Mouse (Mus musculus) midbrain, postnatal 0 days (tissue): Measurements from ENCODE around the gene Dynlrb2. TPM values are rescaled to one million over a fixed set of nuclear protein-coding genes. Genes with fewer than 3 reads are reported as not detected.

Experiments
- ATAC-seq: fragments of 200-750 bp; cut with Nextera tagmentation; 2 replicates; pipeline ENCODE4 v1.8.0; 2017; ENCODE audit warnings: moderate number of reproducible peaks, mild to moderate bottlenecking, moderate TSS enrichment, moderate library complexity; ENCODE audit not compliant: low FRiP score
- DNase-seq: peaks from one replicate; pipeline ENCODE4 v3.0.0-alpha.2; 2015; ENCODE audit warnings: low spot score
- H3K27ac ChIP-seq: fragments of 300-500 bp; sonication (generic); 2 replicates; pipeline ENCODE4 v1.5.1; 2014; ENCODE audit warnings: low read depth, mild to moderate bottlenecking, low read length, mixed read lengths
- H3K27me3 ChIP-seq: fragments of 300-500 bp; sonication (generic); 2 replicates; pipeline ENCODE4 v1.6.1; 2014; ENCODE audit warnings: low read length, control low read depth, mixed read lengths; ENCODE audit not compliant: insufficient read depth
- H3K36me3 ChIP-seq: fragments of 300-500 bp; sonication (generic); 2 replicates; pipeline ENCODE4 v1.6.1; 2014; ENCODE audit warnings: low read length, control low read depth, mixed read lengths; ENCODE audit not compliant: insufficient read depth
- H3K4me1 ChIP-seq: fragments of 300-500 bp; sonication (generic); 2 replicates; pipeline ENCODE4 v1.6.1; 2014; ENCODE audit warnings: mild to moderate bottlenecking, control low read depth, antibody characterized with exemption, low read length, mixed read lengths; ENCODE audit not compliant: insufficient read depth
- H3K4me2 ChIP-seq: fragments of 300-500 bp; sonication (generic); 2 replicates; pipeline ENCODE4 v1.6.1; 2014; ENCODE audit warnings: low read depth, mild to moderate bottlenecking, low read length, mixed read lengths; ENCODE audit not compliant: poor library complexity, severe bottlenecking
- H3K4me3 ChIP-seq: fragments of 300-500 bp; sonication (generic); 2 replicates; pipeline ENCODE4 v1.5.1; 2014; ENCODE audit warnings: low read depth, mild to moderate bottlenecking, low read length, moderate library complexity
- H3K9ac ChIP-seq: fragments of 300-500 bp; sonication (generic); replicated peaks from 2 replicates; pipeline ENCODE4 v1.6.1; 2014; ENCODE audit warnings: mild to moderate bottlenecking, low read length, moderate library complexity, mixed read lengths; ENCODE audit not compliant: poor library complexity, severe bottlenecking
- H3K9me3 ChIP-seq: fragments of 300-500 bp; sonication (generic); 2 replicates; pipeline ENCODE4 v1.6.1; 2016; ENCODE audit warnings: low read length, control low read depth
- CTCF ChIP-seq: IDR thresholded peaks from 2 replicates; pipeline ENCODE4 v1.5.1; 2016; ENCODE audit warnings: antibody characterized with exemption, mild to moderate bottlenecking
- WGBS: fragments of 180-500 bp; shearing (Covaris S2); extraction: QIAGEN DNeasy Blood & Tissue Kit; methylation state at CpG from one replicate; pipeline ENCODE4 v1.1.7; 2014; 5-methylcytosine and 5-hydroxymethylcytosine counted together
- polyA plus RNA-seq: library from polyadenylated mRNA; unstranded; fragments of >200 nt; fragmentation: Nextera tagmentation; extraction: Ambion mirVana; gene quantifications from 2 replicates; pipeline ENCODE4 v1.2.1, GENCODE M21; 2015
- total RNA-seq: library from RNA; depleted of rRNA; stranded (reverse); fragments of >200 nt; gene quantifications from 2 replicates; pipeline ENCODE4 v1.2.3, GENCODE M21; 2014; rRNA removed

Dynlrb2 gene
- total and polyA plus RNA-seq, 2 experiments from 2014 or later = 14.5 to 20.4 TPM

DNA sequence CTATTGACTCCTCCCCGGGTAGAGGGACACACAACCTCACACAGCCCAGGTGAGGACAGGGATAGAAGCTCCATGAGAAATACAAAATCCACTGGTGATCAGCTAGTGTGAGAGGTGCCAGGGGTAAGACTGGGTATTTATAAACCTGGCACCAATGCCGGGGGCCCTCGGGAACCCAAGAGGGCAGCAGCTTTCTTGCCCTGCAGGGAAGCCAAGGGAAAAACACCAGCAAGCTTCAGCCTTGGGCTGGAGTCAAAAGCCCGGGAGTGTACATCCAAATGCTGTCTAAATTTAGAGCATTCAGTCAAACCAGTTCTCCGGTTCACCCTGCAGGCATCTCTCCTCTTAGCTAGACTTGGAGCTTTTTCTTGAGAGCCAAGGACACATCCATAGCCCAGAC is 38.1 kb downstream of the Dynlrb2 start:
- WGBS = 85% methylated on average over 5 of the region's 5 CpGs
- no peak for ATAC-seq
- Histone ChIP-seq H3K4me2 (no peak overlapping the region), H3K36me3 (no peaks in the 10 kb centered on the region), H3K4me3 (no peak overlapping the region), H3K9me3 (no peaks in the 10 kb centered on the region), H3K27ac (no peak overlapping the region), H3K27me3 (no peaks in the 10 kb centered on the region), H3K4me1 (no peaks in the 10 kb centered on the region), H3K9ac (no peak overlapping the region)
- DNase-seq = no peak
- no peak for TF ChIP-seq CTCF

DNA sequence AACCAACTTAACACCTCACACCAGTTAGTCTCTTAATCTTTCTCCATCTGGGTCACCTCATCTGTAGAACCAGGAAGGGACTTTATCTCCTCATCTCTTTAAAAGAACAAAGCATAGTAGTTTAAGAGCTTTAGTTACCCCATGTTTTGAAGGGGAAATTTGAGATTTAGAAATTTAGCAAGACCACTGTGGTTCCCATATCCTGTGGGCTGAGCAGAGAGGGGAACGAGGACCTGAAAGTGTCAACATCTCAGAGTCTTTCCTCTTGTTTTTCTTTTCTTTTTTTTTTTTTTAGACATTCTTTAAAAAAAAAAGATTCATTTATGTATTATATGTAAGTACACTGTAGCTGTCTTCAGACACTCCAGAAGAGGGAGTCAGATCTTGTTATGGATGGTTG is 38.6 kb downstream of the Dynlrb2 start:
- 73% methylated on average over 1 of the region's 1 CpGs for WGBS
- DNase-seq (no peak), ATAC-seq (no peak)
- Histone ChIP-seq H3K9me3 (no peaks in the 10 kb centered on the region), H3K4me2 (no peak overlapping the region), H3K4me3 (no peak overlapping the region), H3K27me3 (no peaks in the 10 kb centered on the region), H3K9ac (no peak overlapping the region), H3K36me3 (no peaks in the 10 kb centered on the region), H3K27ac (no peak overlapping the region), H3K4me1 (no peaks in the 10 kb centered on the region)
- TF ChIP-seq CTCF = no peak

DNA sequence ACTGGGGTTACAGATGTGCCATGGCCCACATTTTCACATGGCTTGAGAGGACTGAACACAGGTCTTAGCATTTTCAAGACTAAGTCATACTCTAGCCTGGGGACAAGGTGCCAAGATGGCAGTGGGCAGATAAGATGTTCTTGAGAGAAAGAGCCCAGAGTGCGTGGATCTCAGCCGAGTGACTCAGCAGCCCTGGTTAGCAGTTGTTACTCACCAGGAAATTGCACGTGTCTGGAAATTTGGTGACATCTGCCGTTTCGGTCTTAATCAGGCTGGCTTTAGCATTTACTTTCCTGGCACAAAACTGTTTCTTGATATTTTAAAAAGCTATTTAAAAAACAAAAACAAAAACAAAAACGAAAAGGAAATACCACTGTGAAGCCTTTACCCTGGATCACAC is 47.5 kb downstream of the Dynlrb2 start:
- H3K36me3 ChIP-seq = no peaks in the 10 kb centered on the region
- H3K9me3 ChIP-seq = no peaks in the 10 kb centered on the region
- WGBS = 86% methylated on average over 6 of the region's 6 CpGs
- no peak overlapping the region for H3K27ac ChIP-seq
- H3K4me2 ChIP-seq = no peak overlapping the region
- TF ChIP-seq CTCF = no peak
- H3K27me3 ChIP-seq = no peaks in the 10 kb centered on the region
- no peak for DNase-seq
- H3K4me1 ChIP-seq = no peaks in the 10 kb centered on the region
- H3K9ac ChIP-seq = no peak overlapping the region
- no peak overlapping the region for H3K4me3 ChIP-seq
- ATAC-seq = no peak

DNA sequence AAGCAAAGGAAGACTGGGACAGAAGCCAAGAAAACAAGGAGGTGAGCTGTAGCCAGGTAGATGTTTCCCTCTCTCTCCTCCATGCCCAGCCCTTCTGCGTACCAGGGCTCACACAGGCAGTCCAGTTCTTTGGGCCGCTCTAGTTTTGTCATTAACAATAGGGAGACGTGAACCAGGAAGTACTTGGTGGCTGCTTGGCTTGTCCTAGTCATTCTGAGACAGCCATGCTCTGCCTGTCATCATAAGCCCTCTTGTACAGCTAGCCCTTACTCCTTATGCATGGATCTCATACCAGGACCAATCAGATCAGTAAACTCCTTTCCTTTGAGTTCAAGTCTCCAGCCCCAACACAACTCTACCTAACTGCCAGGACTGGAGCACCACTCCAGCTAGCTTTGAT is 48.0 kb downstream of the Dynlrb2 start:
- Histone ChIP-seq H3K27me3 (no peaks in the 10 kb centered on the region), H3K9me3 (no peaks in the 10 kb centered on the region), H3K4me3 (no peak overlapping the region), H3K36me3 (no peaks in the 10 kb centered on the region), H3K4me2 (no peak overlapping the region), H3K4me1 (no peaks in the 10 kb centered on the region), H3K27ac (no peak overlapping the region), H3K9ac (no peak overlapping the region)
- no peak for TF ChIP-seq CTCF
- 90% methylated on average over 3 of the region's 3 CpGs for WGBS
- DNase-seq = no peak
- no peak for ATAC-seq

Other genes with a start within 250 kb of the Dynlrb2 start
- gene Cdyl2, start 228.0 kb downstream of the Dynlrb2 start, total RNA-seq = 9.3 and 11.3 TPM in 2 replicates
- 16.0 and 16.1 TPM in 2 replicates for gene Cdyl2, start 228.0 kb downstream of the Dynlrb2 start, polyA plus RNA-seq